Mouse (Mus musculus): ENCODE results near the gene Plekhg3.

Plekhg3 gene

GRCm38 (mm10) chr12:76528766-76529165 lies 1.9 kb upstream of the Plekhg3 start:
- DNase-seq: no peak

DNA sequence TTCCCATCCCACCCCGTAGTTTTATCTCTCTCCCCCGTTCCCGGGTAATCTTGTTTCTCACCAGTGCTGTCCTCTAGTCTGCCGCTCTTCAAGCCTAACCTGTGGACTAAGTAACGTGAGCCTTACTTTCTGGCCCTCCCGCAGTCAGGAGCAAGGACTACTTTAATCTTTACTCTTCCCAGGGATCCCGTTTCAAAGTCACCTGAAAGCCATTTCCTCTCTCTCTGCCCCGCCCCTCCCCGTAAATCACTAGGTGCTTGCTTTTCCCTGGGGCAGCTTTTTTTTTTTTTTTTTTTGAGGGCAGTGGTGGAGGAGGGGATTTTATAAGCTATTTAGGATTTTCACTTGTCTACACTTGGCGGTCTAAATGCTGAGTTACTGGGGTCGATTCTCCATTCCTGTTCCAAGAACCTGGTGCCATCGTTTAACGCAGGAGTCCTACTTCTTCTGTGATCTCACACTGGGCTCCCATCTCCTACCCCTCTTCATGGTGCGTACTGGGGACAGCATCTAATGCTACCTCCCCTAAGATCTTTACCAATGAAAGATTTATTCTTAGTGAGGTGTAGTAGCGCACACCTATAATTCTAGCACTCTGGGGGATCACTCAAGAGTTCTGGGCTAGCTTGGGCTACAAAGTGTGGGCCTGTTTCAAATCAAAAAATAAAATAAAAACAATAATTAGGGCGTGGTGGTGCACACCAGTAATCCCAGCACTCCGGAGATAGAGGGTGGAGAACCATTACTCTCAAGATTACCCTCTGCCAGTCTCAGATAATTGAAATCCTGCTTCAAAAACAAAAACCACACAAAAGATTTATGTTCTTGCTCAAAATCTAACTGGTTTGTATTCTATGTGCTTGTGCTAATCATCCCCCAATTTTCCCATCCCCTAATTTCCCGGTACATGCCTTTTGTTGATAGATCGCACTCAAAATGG lies 1.6 kb downstream of the Plekhg3 start:
- DNase-seq: peak; percentile 69 to 80

GRCm38 (mm10) chr12:76532926-76533376 lies 2.3 kb downstream of the Plekhg3 start:
- no peak for DNase-seq

DNA sequence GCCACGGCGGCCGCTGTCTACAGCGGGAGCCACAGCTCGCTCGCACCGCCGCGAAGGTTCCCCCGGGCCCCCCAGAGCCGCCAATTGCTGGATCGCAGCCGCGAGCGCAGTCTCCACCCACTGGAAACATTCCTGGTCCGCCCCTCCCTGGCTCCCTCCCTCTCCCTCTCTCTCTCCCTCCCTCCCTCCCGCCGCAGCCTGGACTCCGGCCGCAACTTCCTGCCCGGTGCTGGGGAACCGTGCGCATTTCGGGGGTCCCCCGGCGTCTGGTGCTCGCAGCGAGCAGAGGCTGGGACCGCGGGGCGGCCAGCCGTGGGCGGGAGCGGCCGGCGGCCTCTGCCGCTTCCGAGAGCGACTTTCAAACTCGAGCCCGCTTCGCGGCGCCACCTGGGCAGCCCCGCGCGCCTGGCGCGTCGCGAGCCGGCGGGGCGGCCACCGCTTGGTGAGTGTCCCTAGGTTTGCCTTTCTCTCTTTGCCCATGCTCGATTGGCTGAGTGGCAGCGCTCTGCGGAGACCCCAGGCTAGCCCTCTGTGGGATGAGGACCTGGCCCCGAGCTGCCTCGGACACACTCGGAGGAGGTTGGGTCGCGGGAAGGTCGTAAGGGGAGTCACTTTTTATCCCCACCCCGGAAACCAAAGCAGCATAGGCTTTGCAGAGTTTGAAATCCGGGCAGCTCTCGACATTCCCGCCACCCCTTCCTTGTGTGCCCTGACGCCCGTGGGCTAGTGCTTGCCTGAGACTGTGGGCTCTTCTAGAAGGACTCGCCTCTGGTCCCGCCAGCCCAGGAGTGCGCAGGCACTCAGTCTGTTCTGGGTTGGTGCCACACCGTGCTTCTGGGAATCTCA lies 2.9 kb downstream of the Plekhg3 start:
- DNase-seq: peak; percentile 93 to 96

GRCm38 (mm10) chr12:76534233-76534632 lies 3.5 kb downstream of the Plekhg3 start:
- DNase-seq: no peak

- peak in 1 of 2 experiments; percentile 56 for DNase-seq
Measured at GRCm38 (mm10) chr12:76534641-76535283, 4.1 kb downstream of the Plekhg3 start.

DNA sequence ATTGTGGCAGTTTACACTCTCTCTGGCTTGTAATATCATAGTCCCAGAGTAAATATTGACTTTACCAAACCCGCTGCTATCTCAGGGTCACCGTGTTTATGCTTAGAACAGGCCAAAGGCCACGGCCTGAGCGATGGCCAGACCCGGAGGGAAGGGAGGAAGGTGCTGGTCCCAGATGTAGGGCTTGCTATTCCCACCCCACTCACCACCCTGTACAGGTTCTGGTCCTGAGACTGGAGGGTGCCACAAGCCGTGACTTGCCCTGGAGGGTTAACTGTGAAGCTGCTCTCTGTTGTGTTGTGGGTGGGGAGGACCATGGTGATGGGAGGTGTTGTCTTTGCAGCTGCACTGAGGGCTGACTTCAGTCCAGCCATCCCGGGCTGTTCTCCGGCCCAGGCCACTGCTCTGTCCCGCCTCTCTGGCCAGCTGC lies 4.8 kb downstream of the Plekhg3 start:
- peak in 1 of 2 experiments; percentile 57 for DNase-seq

DNA sequence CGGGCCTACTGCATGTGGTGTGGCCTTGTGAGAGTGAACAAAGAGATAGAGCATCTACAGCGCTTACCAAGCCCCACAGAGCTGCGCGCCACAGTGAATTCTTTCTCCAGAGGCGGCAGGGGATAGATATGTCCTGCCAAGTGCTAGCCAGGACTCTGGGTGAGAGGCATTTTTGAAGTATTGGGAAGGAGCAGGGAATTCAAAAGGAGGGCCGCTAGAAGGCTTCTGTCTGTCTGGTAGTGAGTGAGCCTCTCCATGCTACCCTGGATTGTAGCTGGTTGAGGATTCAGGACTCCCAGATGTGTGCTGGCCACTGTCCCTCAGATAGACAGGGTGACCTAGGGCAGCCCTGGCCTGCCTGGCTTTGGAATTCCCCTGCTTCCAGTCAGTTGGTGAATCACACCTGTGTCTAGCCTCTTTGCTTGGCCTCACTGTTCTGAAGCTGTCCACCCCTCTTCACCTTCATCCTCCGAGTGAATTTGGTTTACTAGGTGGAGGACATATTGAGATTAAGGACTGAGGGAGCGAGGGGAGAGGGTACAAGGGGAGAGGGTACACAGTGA lies 6.0 kb downstream of the Plekhg3 start:
- no peak for DNase-seq

DNA sequence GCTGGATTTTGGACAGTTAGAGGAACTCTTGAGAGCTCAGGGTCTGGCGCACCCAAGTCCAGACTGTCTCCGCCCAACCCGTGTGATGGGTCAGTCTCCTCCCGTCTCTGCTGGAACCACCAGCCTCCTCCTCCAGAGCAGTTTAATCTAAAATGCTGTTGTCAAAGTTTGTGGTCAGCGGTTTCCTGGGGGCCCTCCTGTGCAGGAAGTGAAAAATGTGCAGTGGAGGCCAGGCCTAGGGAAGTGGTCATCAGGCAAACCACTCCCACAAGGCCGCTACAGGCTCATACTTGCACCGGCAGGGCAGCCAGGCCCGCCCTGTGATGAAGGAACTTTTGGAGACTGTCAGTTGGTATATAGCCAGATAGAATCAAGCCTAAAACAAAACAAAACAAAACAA lies 6.7 kb downstream of the Plekhg3 start:
- peak in 1 of 2 experiments; percentile 67 for DNase-seq

GRCm38 (mm10) chr12:76540169-76540568 lies 9.5 kb downstream of the Plekhg3 start:
- no peak for DNase-seq

DNA sequence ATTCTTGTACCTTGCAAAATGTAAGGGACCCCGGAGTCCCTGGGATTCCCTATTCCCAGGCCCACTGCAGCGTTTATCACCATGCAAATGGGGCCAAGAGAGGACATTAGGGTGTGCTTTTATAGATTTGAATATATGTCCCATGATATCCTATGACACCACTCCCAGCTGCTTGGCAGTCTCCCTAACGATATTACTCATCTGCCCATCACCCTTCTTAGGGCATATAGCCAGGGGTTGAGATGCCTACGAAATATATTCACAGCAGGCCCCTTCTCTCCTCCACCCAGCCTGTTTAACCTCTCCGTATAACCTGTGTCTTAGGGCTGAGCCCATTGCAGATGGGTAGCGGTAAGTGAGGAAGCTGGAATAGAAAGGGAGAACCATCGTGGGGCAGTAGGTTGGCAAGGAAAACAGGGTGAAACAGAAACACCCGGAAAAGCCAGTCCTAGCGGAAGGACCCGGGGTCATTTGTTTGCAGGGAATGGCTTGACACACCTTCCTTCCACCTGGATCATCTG lies 10.1 kb downstream of the Plekhg3 start:
- no peak for DNase-seq

DNA sequence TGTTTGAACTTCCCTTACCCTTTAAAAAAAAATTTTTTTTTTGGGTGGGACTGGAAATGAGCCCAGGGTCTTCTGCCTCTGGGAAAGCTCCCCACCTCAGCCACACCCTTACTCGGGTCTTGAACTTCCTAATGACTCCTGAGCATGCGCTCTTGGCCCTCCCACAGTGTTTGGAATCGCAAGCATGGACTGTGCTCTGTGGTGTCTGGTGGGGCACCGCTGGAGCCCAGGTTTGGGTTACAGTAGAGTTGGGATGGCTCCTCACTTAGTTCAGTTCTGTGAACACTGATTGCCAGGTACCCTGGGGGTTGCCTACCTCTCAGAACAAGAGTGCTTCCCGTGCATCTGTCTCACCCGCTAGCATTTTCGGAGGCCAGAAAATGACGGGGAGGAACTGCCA lies 10.8 kb downstream of the Plekhg3 start:
- no peak for DNase-seq

GRCm38 (mm10) chr12:76541879-76542278 lies 11.2 kb downstream of the Plekhg3 start:
- DNase-seq: no peak

DNA sequence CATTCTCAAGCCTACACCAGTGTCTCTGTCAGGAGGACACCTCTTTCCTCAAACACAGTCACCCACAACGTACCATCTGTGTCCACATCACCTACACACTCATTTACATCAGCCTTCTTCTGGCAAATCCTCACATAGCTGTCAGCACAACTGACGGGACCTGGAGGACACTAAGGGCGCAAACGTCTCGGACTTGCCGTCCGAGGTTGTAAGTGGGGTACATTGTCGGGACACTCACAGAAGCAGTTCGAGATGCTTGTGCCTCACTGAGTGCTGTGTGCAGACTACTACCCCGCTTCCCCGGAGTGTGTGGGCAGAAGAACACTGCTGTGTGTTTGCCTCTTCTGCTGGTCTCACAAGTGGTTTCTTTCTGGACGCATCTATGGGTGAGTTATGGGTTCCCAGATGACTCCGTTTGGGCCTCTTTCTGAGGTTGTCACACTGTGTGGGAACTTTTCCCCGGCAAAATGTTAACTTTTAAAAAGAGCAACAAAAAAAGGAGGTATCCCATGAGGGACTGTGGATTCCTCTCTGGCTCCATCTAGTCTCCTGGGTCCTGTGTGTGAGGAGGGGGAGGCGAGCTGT lies 15.2 kb downstream of the Plekhg3 start:
- DNase-seq: no peak

- peak; percentile 57 to 71 for DNase-seq
Measured at GRCm38 (mm10) chr12:76546383-76547276, 15.9 kb downstream of the Plekhg3 start.

DNA sequence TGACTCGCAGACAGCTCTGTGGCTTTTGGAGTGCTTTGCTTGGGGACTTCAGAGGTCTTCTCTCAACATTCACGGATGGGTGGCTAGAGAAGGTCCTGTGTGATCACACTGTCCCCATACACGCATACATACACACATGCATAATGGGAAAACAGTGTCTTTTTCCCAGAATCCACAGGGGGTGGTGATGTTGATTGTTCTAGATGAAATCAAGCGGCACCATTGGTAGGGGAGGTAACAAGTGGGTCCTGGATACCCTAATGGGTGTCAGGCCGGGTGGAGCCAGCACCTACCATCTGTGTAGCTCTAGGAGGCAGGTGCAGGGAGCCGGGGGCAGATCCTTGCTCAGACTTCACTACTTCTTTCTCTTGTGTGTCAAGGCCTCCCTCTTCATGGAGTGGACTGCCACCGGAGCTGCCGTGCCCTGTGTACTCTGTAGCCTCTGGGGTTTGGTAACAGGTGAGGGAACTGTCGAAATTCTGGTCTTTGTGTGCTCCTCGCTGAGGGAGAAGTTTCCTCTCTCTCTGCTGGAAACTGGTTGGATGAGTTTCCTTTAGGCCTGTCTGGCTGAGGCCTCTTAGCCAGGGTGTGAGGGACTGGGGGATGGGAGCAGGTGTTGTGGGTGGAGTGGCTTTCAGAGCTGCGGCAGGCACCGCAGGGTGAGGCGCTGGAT lies 16.9 kb downstream of the Plekhg3 start:
- peak; percentile 54 to 64 for DNase-seq

- no peak for DNase-seq
Measured at GRCm38 (mm10) chr12:76548082-76548423, 17.4 kb downstream of the Plekhg3 start.

- DNase-seq: no peak
Measured at GRCm38 (mm10) chr12:76549203-76549602, 18.5 kb downstream of the Plekhg3 start.

DNA sequence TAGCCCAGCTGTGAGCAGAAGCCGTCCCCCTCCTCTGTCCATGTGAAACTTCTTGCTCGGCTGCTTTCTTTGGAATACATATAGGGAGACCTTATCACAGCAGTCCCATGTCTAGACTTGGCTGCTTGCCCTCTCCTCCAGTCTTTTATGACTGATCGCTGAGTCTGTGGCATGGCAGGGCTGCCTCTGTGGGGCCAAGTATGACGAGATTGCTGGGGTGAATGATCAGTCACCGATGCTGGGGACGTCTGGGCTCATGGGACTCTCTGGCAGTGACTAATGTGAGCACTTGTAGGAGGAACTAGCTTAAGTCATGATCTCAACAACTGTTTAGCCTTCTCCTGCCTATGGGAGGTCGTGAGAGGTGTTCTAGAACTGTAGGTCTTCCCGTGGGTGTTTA lies 21.6 kb downstream of the Plekhg3 start:
- peak; percentile 77 to 84 for DNase-seq

DNA sequence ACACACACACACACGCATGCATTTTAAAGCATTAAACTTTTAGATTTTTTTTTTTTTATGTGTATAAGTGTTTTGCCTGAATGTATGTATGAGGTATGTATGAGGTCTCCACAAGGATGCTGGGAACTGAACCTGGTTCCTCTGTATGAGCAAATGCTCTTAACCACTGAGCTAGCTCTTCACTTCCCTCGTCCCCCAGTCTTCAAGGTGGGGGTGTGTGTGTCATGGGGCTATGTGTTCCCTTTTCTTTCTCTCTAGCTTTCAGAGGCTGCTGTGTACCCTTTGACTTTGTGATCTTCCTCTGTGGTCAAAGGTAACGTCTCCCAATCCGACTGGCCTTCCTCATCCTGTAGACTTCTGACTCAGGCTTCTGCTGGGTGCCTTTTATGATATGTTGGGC lies 22.3 kb downstream of the Plekhg3 start:
- DNase-seq: peak in 1 of 2 experiments; percentile 2

Measured in kidney, postnatal 4 days (tissue).